Mouse (Mus musculus) frontal cortex, postnatal 10 days (tissue): Measurements from ENCODE around the gene Tubg2.
A peak's percentile ranks its signal among the peaks of the same experiment; 100 is the strongest.

Experiments
- DNase-seq, 2 experiments: peaks; one replicate each; pipeline ENCODE4 v3.0.0; 2022; ENCODE audit warnings: low spot score in 2 of 2, mixed read lengths in 1 of 2

Tubg2 gene

DNA sequence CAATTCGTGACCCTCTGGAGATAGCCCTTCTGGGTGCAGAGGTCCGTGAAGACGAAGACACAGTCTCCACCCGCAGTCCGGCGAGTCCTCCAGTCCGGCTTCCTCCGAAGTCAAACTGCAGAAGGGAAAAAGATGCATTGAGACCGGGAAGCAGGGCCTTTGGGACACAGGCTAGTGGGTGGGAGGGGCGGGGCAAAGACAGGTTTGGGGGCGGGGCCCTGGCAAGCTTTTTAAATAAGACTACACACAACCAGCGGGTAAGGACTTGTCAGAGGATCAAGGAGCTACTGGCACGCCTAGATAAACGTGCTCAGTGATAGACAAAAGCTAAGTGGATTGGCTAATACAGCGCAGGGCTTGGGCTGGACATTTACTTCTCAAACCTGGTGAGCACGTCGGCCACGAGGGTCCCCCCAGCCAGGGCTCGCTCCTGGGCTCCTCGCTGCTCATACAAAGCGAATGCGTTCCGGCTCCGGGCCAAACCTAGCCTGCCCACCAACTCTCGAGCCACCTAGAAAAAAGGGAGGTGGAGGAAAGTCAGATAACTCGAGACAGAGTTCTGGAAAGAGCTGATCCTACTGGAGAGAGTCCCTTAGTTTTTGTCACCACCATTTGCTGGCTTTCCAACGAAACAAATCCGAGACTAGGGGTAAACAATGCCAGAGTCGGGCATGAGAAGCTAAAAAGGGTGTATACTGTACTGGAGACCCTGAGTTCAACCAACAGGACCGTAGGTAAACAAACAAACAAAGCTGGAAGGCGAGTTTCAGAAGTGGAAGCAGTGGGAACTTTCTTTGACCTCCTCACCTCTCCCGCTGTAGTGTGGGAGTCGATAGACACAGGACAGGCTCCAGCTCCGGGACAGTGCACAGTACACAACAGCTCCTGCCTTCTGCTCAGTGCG is 9.2 kb downstream of the Tubg2 start:
- DNase-seq = no peak

- no peak for DNase-seq
These were observed 10.7 kb downstream of the Tubg2 start for GRCm38 (mm10) chr11:101166357-101166756.

- no peak for DNase-seq
These were observed 11.7 kb downstream of the Tubg2 start for GRCm38 (mm10) chr11:101167211-101167962.

GRCm38 (mm10) chr11:101167963-101168300 is 12.2 kb downstream of the Tubg2 start:
- no peak for DNase-seq

DNA sequence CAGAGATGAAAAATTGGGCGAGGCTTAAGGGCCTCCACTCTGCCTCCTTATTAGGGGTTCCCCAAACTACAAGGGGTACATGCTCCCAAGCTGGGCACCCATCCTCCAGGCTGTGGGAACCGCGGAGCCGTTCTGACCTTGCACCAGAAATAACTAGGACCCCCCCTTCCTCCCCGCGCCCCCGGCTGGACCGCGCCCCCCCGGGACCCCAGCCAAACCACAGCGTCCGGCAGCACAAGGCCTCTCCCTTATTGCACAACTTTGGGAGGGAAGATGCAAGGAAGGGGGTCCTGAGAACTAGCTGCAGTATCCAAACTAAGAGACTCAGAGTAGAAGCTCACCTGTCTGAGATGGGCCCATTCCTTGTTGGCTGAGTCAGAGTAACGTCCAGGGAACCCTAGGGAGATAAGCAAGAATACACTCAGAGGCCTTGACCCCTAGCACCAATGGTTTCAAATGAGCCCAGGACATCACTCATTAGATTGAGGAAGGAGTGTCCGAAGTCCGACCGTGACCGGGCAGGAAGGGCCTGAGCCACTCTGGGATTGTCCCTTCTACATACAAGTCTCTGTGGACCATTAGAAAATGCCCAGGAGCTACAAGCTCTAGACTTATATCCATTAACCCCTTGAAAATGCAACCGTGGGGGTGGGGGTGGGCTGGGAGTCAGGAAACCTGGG is 12.7 kb downstream of the Tubg2 start:
- DNase-seq = no peak

DNA sequence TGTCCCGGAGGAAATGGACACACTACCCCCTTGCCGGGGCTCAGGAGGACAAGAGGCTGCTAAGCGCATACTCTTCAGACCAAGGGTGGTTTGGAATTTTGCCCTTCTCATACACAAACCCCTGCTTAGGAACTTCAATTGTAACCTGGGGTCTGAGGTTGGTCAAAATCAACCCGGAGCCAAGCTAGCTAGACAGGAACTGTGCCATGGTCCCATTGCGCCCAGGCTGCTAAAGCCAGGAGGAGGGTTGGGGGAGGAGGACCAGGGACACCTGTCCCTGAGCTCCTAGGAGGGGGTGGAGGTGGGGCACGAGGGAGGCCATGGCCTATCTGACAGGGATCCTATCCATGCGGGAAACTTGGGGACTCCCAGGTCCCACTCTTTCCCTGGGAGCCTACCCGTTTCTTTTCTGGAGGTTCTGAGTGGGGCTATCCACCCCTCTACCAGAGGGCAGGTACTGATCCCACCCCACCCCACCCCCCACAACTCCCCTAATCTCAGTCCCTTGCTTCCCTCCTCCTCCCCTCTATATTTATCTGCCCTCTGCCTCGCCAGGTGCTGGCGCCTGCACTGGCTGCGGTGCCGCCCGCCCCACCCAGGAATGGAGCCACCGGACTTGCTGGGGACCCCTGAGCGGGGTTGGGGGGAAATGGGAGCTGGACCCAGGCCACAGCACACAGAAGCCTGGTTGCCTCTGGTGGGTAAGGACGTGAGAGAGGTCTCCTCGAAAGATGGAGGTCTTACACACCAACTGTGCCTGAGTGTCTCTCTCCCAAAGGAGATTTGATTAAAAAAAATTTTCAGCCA is 13.8 kb downstream of the Tubg2 start:
- DNase-seq = no peak

GRCm38 (mm10) chr11:101170354-101170810 is 14.7 kb downstream of the Tubg2 start, which contains the start of gene Cntnap1:
TSS of gene Cntnap1 (plus strand) at chr11:101170523.
- no peak for DNase-seq

DNA sequence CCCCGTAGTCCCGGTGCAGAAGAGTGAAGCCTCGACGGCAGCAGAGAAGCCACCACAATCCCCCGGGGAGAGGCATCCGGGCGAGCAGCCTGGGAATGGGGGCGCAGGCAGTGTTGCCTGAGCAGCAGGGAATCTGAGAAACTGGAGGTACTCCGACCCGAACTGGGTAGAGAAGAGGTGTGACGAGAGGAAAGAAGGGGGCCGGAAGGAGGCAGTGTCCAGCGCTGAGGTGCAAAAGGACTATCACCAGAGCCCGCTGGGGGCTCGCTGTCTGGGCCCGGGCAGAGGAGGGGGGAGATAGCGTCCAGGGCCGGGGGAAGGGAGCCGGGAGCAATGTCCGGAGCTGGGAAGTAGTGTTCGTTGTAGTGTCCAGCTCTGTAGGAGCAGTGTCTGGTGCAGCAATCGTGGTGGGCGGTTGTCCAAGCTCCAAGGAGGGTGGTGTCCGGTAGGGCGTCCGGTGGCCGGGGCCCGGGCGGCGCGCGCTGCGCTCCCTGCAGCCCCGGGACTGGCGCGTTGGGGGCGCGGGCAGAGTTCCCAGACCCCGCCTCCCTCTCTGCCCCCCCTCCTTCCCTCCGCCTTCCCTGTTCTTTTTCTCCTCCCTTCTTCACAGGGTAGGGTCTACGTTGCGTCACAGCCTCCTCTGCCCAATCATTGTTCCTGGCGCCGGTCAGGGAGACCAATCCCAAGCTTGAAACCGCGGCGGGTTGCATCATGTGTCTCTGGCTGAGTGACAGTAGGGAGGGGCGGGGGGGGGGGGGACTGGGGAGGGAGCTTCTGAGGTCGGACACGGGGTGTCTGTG is 15.3 kb downstream of the Tubg2 start, which contains the start of gene Plekhh3:
TSS of gene Plekhh3 (minus strand) at position 541 of the 800 bp plus-strand sequence.
- DNase-seq = peak; percentile 95

DNA sequence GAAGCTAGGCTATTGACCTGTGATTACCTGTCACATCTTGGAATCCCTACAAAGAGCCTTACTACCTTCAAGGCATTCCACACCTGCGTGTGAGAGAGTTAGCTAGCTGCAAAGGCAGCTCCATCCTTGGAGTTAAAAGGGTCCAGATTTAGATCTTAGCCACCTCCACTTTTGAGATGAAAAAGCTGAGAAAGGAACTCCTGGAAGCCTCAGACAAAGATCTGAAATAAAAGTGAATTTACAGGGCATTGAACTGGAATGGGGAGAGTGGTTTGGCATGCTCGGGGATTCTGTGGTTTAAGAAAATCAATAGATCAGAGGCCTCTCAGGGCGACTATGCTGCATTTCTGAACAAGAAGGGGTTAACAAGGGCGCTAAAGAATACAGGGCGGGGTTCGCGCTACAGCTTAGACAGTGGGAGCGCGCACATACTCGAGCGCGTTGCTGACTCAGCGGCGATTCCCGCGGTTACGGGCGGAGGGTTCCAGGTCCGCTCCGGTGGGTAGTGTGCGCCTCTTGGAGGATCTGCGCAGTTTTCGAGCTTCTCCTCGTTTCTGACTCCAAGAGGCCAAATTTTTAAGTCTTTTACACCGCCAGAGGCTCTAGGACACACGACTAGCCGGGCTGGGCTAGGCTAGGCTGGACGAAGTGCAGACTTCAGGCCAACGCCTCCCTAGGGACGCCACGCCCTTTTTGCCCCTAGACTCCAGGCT is 16.2 kb downstream of the Tubg2 start:
- peak in 1 of 2 experiments; percentile 68 for DNase-seq

GRCm38 (mm10) chr11:101172434-101172815 is 16.7 kb downstream of the Tubg2 start:
- no peak for DNase-seq

DNA sequence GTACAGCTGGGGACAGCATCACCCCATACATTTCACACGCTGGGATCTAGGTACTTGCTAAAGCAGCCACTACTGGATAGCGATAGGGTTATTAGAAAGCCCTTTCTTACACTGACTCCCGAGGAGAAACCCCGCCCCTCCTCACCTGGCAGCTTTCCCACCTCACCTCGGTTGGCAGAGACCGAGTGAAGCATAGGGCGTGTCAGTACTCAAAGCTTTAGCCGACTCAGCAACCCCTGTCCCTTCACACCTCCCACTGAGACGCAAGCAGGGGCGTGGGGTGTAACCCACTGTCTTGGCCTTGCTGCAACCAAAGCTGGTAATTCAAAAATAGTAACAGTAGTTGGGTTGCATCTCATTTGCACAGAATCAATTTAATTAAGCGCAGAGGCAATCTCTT is 17.4 kb downstream of the Tubg2 start:
- no peak for DNase-seq

DNA sequence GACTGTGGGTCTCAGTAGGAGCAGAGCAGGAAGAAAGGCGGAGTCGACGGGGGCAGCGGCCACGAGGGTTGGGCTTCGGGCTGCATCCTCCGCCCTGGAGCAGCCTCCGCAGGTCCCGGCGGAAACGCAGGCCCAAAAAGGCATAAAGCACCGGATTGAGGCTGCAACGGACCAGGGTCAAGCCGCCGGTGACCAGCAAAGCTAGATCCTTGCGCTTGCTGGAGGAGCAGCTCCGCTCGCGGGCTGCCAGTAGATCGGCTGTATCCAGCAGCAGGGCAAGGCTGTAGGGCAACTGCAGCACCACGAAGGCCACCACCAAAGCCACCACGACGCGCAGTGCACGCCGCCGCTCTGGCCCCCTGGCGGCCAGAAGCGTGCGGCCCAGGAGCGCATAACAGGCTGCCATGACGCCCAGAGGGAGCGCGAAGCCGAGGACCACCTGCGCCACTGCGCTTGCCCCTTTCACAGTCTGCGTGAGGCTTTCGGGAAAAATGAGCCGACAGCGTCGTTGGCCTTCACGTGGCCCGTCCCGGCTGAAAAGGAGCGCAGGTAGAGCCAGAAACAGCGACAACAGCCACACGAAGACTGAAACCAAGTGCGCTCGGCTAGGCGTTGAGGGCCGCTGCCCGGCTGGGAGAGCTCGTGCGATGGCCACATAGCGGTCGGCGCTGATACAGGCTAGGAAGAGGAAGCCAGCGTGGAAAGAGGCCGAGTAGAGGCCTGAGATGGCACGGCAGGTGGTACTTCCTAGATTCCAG is 18.1 kb downstream of the Tubg2 start:
- DNase-seq = peak in 1 of 2 experiments; percentile 70

- no peak for DNase-seq
These were observed 18.7 kb downstream of the Tubg2 start for GRCm38 (mm10) chr11:101174389-101174745.

DNA sequence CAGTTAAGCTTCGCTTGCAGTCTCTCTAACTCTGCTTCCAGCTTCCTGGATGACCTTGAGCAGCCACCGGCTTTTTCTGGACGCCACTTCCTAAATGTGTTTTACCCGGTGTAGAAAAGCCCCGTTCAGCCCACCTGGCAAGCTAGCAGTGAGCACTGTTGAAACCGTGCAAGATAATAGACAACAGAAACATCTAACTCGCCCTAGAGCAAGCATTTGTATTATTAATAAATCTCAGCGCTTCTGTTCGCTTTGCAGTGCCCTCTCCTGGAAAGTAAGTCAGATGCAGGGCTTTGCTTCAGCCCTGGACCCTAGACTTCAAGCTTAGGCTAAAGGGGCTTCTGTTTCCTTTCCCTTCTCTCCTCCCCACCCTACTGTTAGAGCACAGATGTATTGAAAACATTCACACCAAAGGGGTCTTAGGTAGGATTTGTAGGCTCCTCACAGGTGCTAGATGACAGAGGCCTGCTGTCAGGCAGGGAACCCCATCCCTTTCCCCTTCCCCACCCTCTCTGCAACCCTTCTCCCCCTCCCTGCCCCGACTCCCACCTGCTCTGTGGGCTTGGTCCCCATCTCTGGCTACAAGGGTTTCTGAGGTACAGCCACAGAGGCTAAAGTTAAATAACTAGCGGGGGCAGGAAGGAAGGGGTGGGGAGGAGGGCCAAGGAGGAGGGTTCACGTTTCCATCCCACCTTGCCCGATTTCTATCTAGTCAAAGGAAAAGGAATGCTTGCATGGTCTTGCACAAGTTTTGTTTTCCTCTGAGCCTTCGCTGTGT is 19.3 kb downstream of the Tubg2 start, which contains the start of gene Ccr10:
TSS of gene Ccr10 (minus strand) at position 593 of the 778 bp plus-strand sequence.
- DNase-seq = no peak

GRCm38 (mm10) chr11:101175636-101176116 is 20.0 kb downstream of the Tubg2 start:
- DNase-seq = peak in 1 of 2 experiments; percentile 55

DNA sequence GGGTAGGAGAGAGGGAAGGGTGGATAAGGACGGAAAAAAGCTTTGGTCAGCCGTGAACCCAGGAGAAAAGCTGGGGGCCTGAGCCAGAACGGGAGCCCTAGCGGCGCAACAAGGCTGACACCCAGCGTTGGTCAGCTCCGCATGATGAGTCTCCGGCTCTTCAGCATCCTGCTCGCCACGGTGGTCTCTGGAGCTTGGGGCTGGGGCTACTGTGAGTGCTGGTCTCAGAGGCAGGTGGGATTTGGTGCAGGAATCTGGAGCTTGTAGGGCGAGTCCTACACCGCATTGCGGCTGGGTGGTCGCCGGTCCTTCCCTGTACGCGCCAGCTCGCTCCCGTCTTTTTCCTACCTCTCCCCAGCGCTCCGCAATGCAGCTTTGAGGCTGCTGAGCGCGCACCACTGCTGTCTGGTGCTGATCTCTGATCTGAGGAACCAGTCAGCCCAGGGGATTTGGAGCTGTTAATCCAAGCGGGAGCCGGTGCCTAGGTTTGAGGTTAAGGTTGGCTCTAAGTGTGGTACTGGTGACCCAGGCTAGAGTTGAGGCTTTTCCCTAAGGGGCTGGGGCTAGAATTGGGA is 20.5 kb downstream of the Tubg2 start:
- peak in 1 of 2 experiments; percentile 49 for DNase-seq

DNA sequence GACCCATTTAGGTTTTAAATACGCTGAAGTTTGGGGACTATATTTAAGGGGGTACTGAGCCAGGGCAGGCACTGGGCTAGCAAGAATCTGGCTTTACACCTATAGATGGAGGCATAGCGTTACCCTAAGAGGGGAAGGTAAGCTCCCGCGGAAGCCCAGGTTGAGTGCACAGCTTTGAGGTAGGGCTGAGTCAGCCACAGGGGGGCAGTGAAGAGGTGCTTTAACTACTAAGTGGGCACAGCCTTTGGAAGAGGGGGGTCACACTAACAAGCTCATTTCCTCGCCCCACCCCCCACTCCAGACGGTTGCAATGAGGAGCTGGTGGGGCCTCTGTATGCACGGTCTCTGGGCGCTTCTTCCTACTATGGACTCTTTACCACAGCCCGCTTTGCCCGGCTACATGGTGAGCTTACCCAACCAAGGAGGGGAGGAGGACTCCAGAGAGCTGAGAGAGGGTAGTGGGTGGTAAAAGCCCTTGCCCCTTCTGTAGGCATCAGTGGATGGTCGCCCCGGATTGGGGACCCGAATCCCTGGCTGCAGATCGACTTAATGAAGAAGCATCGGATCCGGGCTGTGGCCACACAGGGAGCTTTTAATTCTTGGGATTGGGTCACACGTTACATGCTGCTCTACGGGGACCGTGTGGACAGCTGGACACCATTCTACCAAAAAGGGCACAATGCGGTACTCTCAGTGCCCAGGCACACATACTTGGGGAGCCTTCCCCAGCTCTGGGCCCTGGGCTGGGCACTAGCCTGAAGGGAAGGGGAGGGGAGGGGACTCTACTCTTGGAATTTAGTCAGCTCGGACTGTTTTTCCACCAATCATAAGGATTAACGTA is 21.4 kb downstream of the Tubg2 start:
- peak; percentile 57 to 69 for DNase-seq
